Mouse (Mus musculus) heart, postnatal 0 days (tissue): Measurements from ENCODE around the gene Srek1. TPM values are rescaled to one million over a fixed set of nuclear protein-coding genes. Genes with fewer than 3 reads are reported as not detected.

Experiments
- ATAC-seq: fragments of 200-750 bp; cut with Nextera tagmentation; 2 replicates; pipeline ENCODE4 v1.8.0; 2017; ENCODE audit warnings: low read depth, moderate number of reproducible peaks, moderate library complexity; ENCODE audit not compliant: insufficient read depth
- DNase-seq: peaks from one replicate; pipeline ENCODE4 v3.0.0-alpha.2; 2016; ENCODE audit warnings: low spot score
- H3K27ac ChIP-seq: fragments of 300-500 bp; sonication (generic); 2 replicates; pipeline ENCODE4 v1.5.1; 2014; ENCODE audit warnings: low read depth, mild to moderate bottlenecking
- H3K27me3 ChIP-seq: fragments of 300-500 bp; sonication (generic); 2 replicates; pipeline ENCODE4 v1.6.1; 2014; ENCODE audit warnings: low read length, mixed read lengths; ENCODE audit not compliant: control insufficient read depth, insufficient read depth
- H3K36me3 ChIP-seq: fragments of 300-500 bp; sonication (generic); replicated peaks from 2 replicates; pipeline ENCODE4 v1.6.1; 2014; ENCODE audit warnings: low read length, mixed read lengths; ENCODE audit not compliant: control insufficient read depth, insufficient read depth
- H3K4me1 ChIP-seq: fragments of 300-500 bp; sonication (generic); 2 replicates; pipeline ENCODE4 v1.6.1; 2014; ENCODE audit warnings: antibody characterized with exemption; ENCODE audit not compliant: control insufficient read depth, insufficient read depth
- H3K4me2 ChIP-seq: fragments of 300-500 bp; sonication (generic); 2 replicates; pipeline ENCODE4 v1.6.1; 2014; ENCODE audit warnings: low read depth, mild to moderate bottlenecking, low read length, moderate library complexity
- H3K4me3 ChIP-seq: fragments of 300-500 bp; sonication (generic); 2 replicates; pipeline ENCODE4 v1.5.1; 2014; ENCODE audit warnings: low read depth, low read length
- H3K9ac ChIP-seq: fragments of 300-500 bp; sonication (generic); replicated peaks from 2 replicates; pipeline ENCODE4 v1.6.1; 2014; ENCODE audit warnings: low read depth, low read length, mixed read lengths
- H3K9me3 ChIP-seq: fragments of 300-500 bp; sonication (generic); replicated peaks from 2 replicates; pipeline ENCODE4 v1.6.1; 2016; ENCODE audit warnings: low read length; ENCODE audit not compliant: control insufficient read depth
- CTCF ChIP-seq: IDR thresholded peaks from 2 replicates; pipeline ENCODE4 v1.5.1; 2016; ENCODE audit warnings: antibody characterized with exemption, control low read depth, low read depth
- EP300 ChIP-seq: IDR thresholded peaks from 2 replicates; pipeline ENCODE4 v1.6.1; 2016; ENCODE audit warnings: antibody characterized with exemption, low read depth
- WGBS: fragments of 180-500 bp; shearing (Covaris S2); extraction: QIAGEN DNeasy Blood & Tissue Kit; methylation state at CpG from one replicate; pipeline ENCODE4 v1.1.7; 2014; 5-methylcytosine and 5-hydroxymethylcytosine counted together
- polyA plus RNA-seq: library from polyadenylated mRNA; unstranded; fragments of >200 nt; fragmentation: Nextera tagmentation; extraction: Ambion mirVana; gene quantifications from 2 replicates; pipeline ENCODE4 v1.2.1, GENCODE M21; 2015
- total RNA-seq: library from RNA; depleted of rRNA; stranded (reverse); fragments of >200 nt; gene quantifications from 2 replicates; pipeline ENCODE4 v1.2.3, GENCODE M21; 2014; ENCODE audit warnings: low replicate concordance; rRNA removed

Srek1 gene
- 24.4 and 25.5 TPM in 2 replicates for total RNA-seq
- polyA plus RNA-seq, result 28.0 and 34.8 TPM in 2 replicates

- under 1% methylated on average over 71 of the region's 81 CpGs for WGBS
- H3K27ac ChIP-seq, result peak within 1 kb of the TSS; percentile 97
- no peaks in the 10 kb centered on the region for H3K36me3 ChIP-seq
- H3K9me3 ChIP-seq, result no peaks in the 10 kb centered on the region
- H3K27me3 ChIP-seq, result no peaks in the 10 kb centered on the region
- peak within 1 kb of the TSS; percentile 75 for H3K9ac ChIP-seq
- peak within 1 kb of the TSS; percentile 68 for H3K4me3 ChIP-seq
- ATAC-seq (peak; percentile 95), DNase-seq (peak; percentile 89)
- peaks cover 18% of the 10 kb centered on the region for H3K4me1 ChIP-seq
- H3K4me2 ChIP-seq, result peak within 1 kb of the TSS; percentile 72
- no peak for TF ChIP-seq CTCF
- TF ChIP-seq EP300, result 0 out of 2 replicates have a peak, but pooled peaks have one; percentile 33
These were observed at the start of gene Srek1 for GRCm38 (mm10) chr13:103774119-103774757. Srek1 (minus strand) TSS chr13:103774608.

DNA sequence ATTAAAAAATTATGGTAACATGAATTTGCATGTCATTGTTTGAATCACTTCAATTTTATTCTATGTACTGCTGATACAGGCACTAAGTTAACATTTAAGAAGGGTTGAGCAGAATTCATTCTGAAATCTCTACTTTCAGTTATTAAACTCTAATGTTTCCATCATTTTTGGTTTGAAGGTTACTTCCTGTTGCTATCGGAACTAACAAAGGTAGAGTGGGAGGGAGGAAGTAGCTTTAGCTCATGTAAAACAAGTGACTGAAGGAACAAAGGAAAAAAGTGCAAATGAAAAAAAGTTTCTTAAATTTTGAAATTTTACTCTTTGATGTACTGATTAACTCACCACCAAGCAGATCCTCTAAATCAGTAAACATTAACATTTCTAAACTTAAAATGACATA is 47.9 kb upstream of the Srek1 start:
- H3K27me3 ChIP-seq, result no peaks in the 10 kb centered on the region
- TF ChIP-seq EP300, result no peak
- no peak for TF ChIP-seq CTCF
- DNase-seq (no peak), ATAC-seq (no peak)
- H3K4me2 ChIP-seq, result no peak overlapping the region
- no peaks in the 10 kb centered on the region for H3K9me3 ChIP-seq
- no peak overlapping the region for H3K27ac ChIP-seq
- 83% methylated on average over 1 of the region's 1 CpGs for WGBS
- H3K4me3 ChIP-seq, result no peak overlapping the region
- no peaks in the 10 kb centered on the region for H3K4me1 ChIP-seq
- H3K36me3 ChIP-seq, result peaks cover 39% of the 10 kb centered on the region
- no peak overlapping the region for H3K9ac ChIP-seq

DNA sequence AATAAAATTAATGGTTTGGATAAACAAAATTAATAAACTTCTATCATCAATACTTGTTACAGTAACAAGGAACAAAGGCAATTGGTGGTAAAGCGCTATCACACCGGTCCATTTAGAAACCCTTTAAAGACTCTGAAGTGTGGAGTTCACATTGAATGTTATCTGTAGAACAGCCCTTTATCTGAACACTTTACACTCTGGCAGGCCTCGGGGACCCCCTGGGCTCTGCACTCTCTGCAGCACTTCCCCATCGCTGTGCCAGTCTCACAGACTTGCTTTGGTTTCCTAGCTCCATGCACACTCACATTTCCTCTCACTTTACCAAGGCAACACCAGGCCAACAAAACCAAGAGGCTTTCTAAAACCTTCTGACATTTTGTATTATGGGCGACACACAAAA is 45.0 kb upstream of the Srek1 start:
- DNase-seq, result no peak
- Histone ChIP-seq H3K27me3 (no peaks in the 10 kb centered on the region), H3K9me3 (no peaks in the 10 kb centered on the region), H3K9ac (no peak overlapping the region), H3K4me1 (no peaks in the 10 kb centered on the region), H3K4me3 (no peak overlapping the region), H3K4me2 (no peak overlapping the region), H3K36me3 (peaks cover 37% of the 10 kb centered on the region), H3K27ac (no peak overlapping the region)
- no peak for ATAC-seq
- WGBS, result 43% methylated on average over 5 of the region's 5 CpGs
- TF ChIP-seq CTCF (no peak), EP300 (no peak)

- H3K9me3 ChIP-seq, result no peaks in the 10 kb centered on the region
- H3K27ac ChIP-seq, result no peak overlapping the region
- ATAC-seq (no peak), DNase-seq (no peak)
- H3K9ac ChIP-seq, result no peak overlapping the region
- WGBS, result 90% methylated on average over 3 of the region's 3 CpGs
- H3K4me1 ChIP-seq, result no peaks in the 10 kb centered on the region
- H3K4me2 ChIP-seq, result no peak overlapping the region
- no peaks in the 10 kb centered on the region for H3K27me3 ChIP-seq
- TF ChIP-seq CTCF (no peak), EP300 (no peak)
- H3K4me3 ChIP-seq, result no peak overlapping the region
- H3K36me3 ChIP-seq, result peaks cover 37% of the 10 kb centered on the region
These were observed 43.5 kb upstream of the Srek1 start for GRCm38 (mm10) chr13:103817935-103818334.

GRCm38 (mm10) chr13:103807464-103807863 is 33.1 kb upstream of the Srek1 start:
- Histone ChIP-seq H3K27me3 (no peaks in the 10 kb centered on the region), H3K27ac (no peak overlapping the region), H3K9ac (no peak overlapping the region), H3K4me1 (no peaks in the 10 kb centered on the region), H3K36me3 (0 out of 2 replicates have a peak, but pooled peaks cover 1% of the 10 kb centered on the region), H3K9me3 (no peaks in the 10 kb centered on the region), H3K4me2 (no peak overlapping the region), H3K4me3 (no peak overlapping the region)
- ATAC-seq (no peak), DNase-seq (no peak)
- 58% methylated on average over 5 of the region's 5 CpGs for WGBS
- TF ChIP-seq CTCF, result no peak
- no peak for TF ChIP-seq EP300
